ENCODE assay signal across 18 mouse cellular contexts in the genomic region with DNA sequence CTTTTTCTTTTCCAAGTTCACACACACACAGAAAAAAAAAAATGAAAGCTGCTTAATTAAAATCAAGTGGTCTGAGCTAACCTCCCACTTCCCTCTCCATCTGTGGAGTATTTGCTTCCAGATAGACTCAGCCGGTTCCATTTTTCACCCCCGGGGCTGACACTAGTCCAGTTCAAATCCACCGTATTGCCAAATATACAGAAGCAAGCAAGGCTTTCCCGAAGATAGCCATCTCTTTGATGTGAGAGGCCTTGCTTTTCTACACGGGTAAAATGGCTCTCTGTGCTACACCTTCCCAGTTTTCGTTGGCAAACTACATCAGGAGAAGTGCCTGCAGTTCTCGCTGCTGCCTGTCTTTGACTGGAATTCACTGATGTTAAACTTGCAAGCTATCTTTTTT.
DNase-seq lines count a peak whose midpoint lies in the region; ATAC-seq lines count a peak whose summit lies in the region.
"Had no signal": no experiment of that assay in that cellular context is flagged by ENCODE, and none has a peak within 500 bp of the region (broad histone marks: within the 10 kb centered on the region; RNA-seq: fewer than 3 reads in every experiment).

No protein-coding gene starts in this region.

- no peak overlapping the region for H3K4me3 ChIP-seq in lung, embryonic 16.5 days (ENCODE audit: low read length)
- no peak overlapping the region for H3K4me3 ChIP-seq in embryonic facial prominence, embryonic 14.5 days (ENCODE audit: low read depth, low read length)
- H3K4me3 ChIP-seq: heart, embryonic 10.5 days; liver, embryonic 12.5 days; neural tube, embryonic 13.5 days had no signal

- 20% methylated on average over 7 of the region's 7 CpGs for WGBS in lung, embryonic 16.5 days
- WGBS in embryonic facial prominence, embryonic 14.5 days = 38% methylated on average over 7 of the region's 7 CpGs

- peak; percentile 67 for ATAC-seq in lung, embryonic 16.5 days (ENCODE audit: low read depth)
- no peak for ATAC-seq in embryonic facial prominence, embryonic 14.5 days (ENCODE audit: low read depth)
- ATAC-seq: intestine, postnatal 0 days; liver, embryonic 12.5 days; midbrain, embryonic 16.5 days; Patski had no signal

- H3K27ac ChIP-seq in lung, embryonic 16.5 days (ENCODE audit: low read length) = no peak overlapping the region
- H3K27ac ChIP-seq in embryonic facial prominence, embryonic 14.5 days (replicated peaks; ENCODE audit: low read depth, low read length) = no peak overlapping the region
- H3K27ac ChIP-seq: heart, embryonic 10.5 days; liver, embryonic 12.5 days; neural tube, embryonic 13.5 days had no signal

- intact Hi-C loops in heart, postnatal 36 days (cut with DNase I) = loop anchor here (5.0 to 10.0 kb wide), 2 partner anchors 246 to 294 kb away; a partner anchor contains a TSS
- intact Hi-C loops in left cerebral cortex, postnatal 10 days (cut with DNase I) = no loop called here

- no peak overlapping the region for H3K9ac ChIP-seq in lung, embryonic 16.5 days (ENCODE audit: low read length)
- H3K9ac ChIP-seq in embryonic facial prominence, embryonic 14.5 days (ENCODE audit: low read depth, low read length) = no peak overlapping the region
- H3K9ac ChIP-seq: liver, embryonic 12.5 days; neural tube, embryonic 13.5 days had no signal

- peak; percentile 15 to 30 for DNase-seq in heart, adult 9 months (ENCODE audit: low spot score in 2 of 2)
- no peak for DNase-seq in heart, postnatal 36 days
- DNase-seq in lung, postnatal 10 days = no peak
- DNase-seq in cerebellum, adult 8-10 months = peak; percentile 79
- DNase-seq in embryonic facial prominence, embryonic 14.5 days (ENCODE audit: low spot score) = peak; percentile 42
- no peak for DNase-seq in layer of hippocampus, adult 8-10 months (ENCODE audit: low spot score in 2 of 2)
- DNase-seq in left cerebral cortex, postnatal 10 days (ENCODE audit: extremely low spot score in 1 of 2, low spot score in 2 of 2) = no peak
- DNase-seq: gastrocnemius, postnatal 10 days; kidney, postnatal 10 days; layer of hippocampus, adult 9-11 months; thymus, adult 2 months had no signal

- no peaks in the 10 kb centered on the region; the same call in 1 of the 2 replicates for H3K27me3 ChIP-seq in lung, embryonic 16.5 days (ENCODE audit: control insufficient read depth, insufficient read depth, low read depth, low read length)
- H3K27me3 ChIP-seq in embryonic facial prominence, embryonic 14.5 days (replicated peaks; ENCODE audit: control insufficient read depth, insufficient read depth, low read length) = no peaks in the 10 kb centered on the region
- H3K27me3 ChIP-seq: liver, embryonic 12.5 days; neural tube, embryonic 13.5 days; Patski had no signal

- no peaks in the 10 kb centered on the region for H3K9me3 ChIP-seq in lung, embryonic 16.5 days (ENCODE audit: control insufficient read depth, low read length)
- no peaks in the 10 kb centered on the region for H3K9me3 ChIP-seq in embryonic facial prominence, embryonic 14.5 days (ENCODE audit: control insufficient read depth, low read length)
- H3K9me3 ChIP-seq: heart, embryonic 10.5 days; liver, embryonic 12.5 days; neural tube, embryonic 13.5 days had no signal

- H3K4me1 ChIP-seq in lung, embryonic 16.5 days (replicated peaks; ENCODE audit: control insufficient read depth, insufficient read depth, low read length) = peaks cover 14% of the 10 kb centered on the region
- H3K4me1 ChIP-seq in embryonic facial prominence, embryonic 14.5 days (ENCODE audit: control insufficient read depth, insufficient read depth, low read length) = peaks cover 4% of the 10 kb centered on the region; the same call in 1 of the 2 replicates
- H3K4me1 ChIP-seq: liver, embryonic 12.5 days had no signal

- no peaks in the 10 kb centered on the region for H3K36me3 ChIP-seq in lung, embryonic 16.5 days (ENCODE audit: control insufficient read depth, insufficient read depth, low read length)
- no peaks in the 10 kb centered on the region for H3K36me3 ChIP-seq in embryonic facial prominence, embryonic 14.5 days (ENCODE audit: control insufficient read depth, insufficient read depth, low read length)
- H3K36me3 ChIP-seq: heart, embryonic 10.5 days; liver, embryonic 12.5 days; neural tube, embryonic 13.5 days had no signal

- no peak overlapping the region for H3K4me2 ChIP-seq in lung, embryonic 16.5 days (ENCODE audit: low read depth, low read length)
- H3K4me2 ChIP-seq in embryonic facial prominence, embryonic 14.5 days (ENCODE audit: low read depth, low read length) = no peak overlapping the region
- H3K4me2 ChIP-seq: liver, embryonic 12.5 days; neural tube, embryonic 13.5 days had no signal

Comparison
In these comparisons a context has a peak if more than half of its experiments do, and no peak if none do; other contexts are left out.
1. DNase-seq: peak in heart, adult 9 months (2 of 2), cerebellum, adult 8-10 months (single experiment) and embryonic facial prominence, embryonic 14.5 days (single experiment); none in heart, postnatal 36 days (0 of 2), lung, postnatal 10 days (single experiment), layer of hippocampus, adult 8-10 months (0 of 2) and left cerebral cortex, postnatal 10 days (0 of 2).